Mouse (Mus musculus) heart, adult 2 months (tissue): ENCODE results near the gene Tma7. TPM values are rescaled to one million over a fixed set of nuclear protein-coding genes. Genes with fewer than 3 reads are reported as not detected.

Experiments
- DNase-seq, 2 experiments: peaks; one replicate each; pipeline ENCODE4 v3.0.0; 2021
- H3K27ac ChIP-seq: fragments of 200-600 bp; 2 replicates; pipeline ENCODE4 v1.8.1; 2022
- H3K27me3 ChIP-seq: fragments of 200-500 bp; 2 replicates; pipeline ENCODE4 v1.6.1; 2012; ENCODE audit warnings: mild to moderate bottlenecking, low read length, inconsistent platforms, mixed read lengths; ENCODE audit not compliant: control insufficient read depth, insufficient read depth
- H3K36me3 ChIP-seq: fragments of 200-500 bp; 2 replicates; pipeline ENCODE4 v1.6.1; 2012; ENCODE audit warnings: low read length, inconsistent platforms; ENCODE audit not compliant: control insufficient read depth, insufficient read depth
- H3K4me1 ChIP-seq: fragments of 200-500 bp; 2 replicates; pipeline ENCODE4 v1.6.1; 2011; ENCODE audit warnings: low read length; ENCODE audit not compliant: control insufficient read depth, insufficient read depth
- H3K4me3 ChIP-seq: fragments of 200-600 bp; 2 replicates; pipeline ENCODE4 v1.8.1; 2022
- H3K79me2 ChIP-seq: fragments of 200-500 bp; replicated peaks from 2 replicates; pipeline ENCODE4 v1.6.1; 2012; ENCODE audit warnings: mild to moderate bottlenecking, inconsistent platforms, low read length, moderate library complexity, mixed read lengths; ENCODE audit not compliant: control insufficient read depth, insufficient read depth
- H3K9ac ChIP-seq: fragments of 200-500 bp; 2 replicates; pipeline ENCODE4 v1.6.1; 2012; ENCODE audit warnings: low read depth, mild to moderate bottlenecking, control low read depth, inconsistent platforms, low read length, mixed read lengths
- CTCF ChIP-seq: fragments of 200-600 bp; IDR thresholded peaks from 2 replicates; pipeline ENCODE4 v1.8.1; 2022; ENCODE audit warnings: antibody characterized with exemption, mild to moderate bottlenecking, moderate library complexity
- EP300 ChIP-seq: fragments of 200-500 bp; IDR thresholded peaks from 2 replicates; pipeline ENCODE4 v1.6.1; 2011; ENCODE audit warnings: low read depth, low read length, control low read depth; ENCODE audit not compliant: insufficient read depth
- POLR2A ChIP-seq: fragments of 200-500 bp; IDR thresholded peaks from 2 replicates; pipeline ENCODE4 v1.6.1; 2011; ENCODE audit warnings: mild to moderate bottlenecking, low read depth, low read length, control low read depth; ENCODE audit not compliant: insufficient read depth
- WGBS: fragments of 180-500 bp; shearing (Covaris S2); methylation state at CpG from one replicate; pipeline ENCODE4 v1.1.7; 2018; 5-methylcytosine and 5-hydroxymethylcytosine counted together
- intact Hi-C: fragments of 180-260 bp; cut with DNase I; formaldehyde crosslinking; loops from one replicate; pipeline ENCODE4 v1.15.1; 2025
- polyA plus RNA-seq: library from polyadenylated mRNA; depleted of rRNA; stranded (reverse); fragments of >200 nt; gene quantifications from 2 replicates; pipeline ENCODE4 v1.2.3, GENCODE M21; 2012
- total RNA-seq, 2 experiments: library from RNA; stranded (reverse); gene quantifications; 2 replicates each; pipeline ENCODE4 v1.2.3; 2021

The Tma7 gene
- total and polyA plus RNA-seq, 3 experiments = 41.4 to 235 (median 218) TPM

DNA sequence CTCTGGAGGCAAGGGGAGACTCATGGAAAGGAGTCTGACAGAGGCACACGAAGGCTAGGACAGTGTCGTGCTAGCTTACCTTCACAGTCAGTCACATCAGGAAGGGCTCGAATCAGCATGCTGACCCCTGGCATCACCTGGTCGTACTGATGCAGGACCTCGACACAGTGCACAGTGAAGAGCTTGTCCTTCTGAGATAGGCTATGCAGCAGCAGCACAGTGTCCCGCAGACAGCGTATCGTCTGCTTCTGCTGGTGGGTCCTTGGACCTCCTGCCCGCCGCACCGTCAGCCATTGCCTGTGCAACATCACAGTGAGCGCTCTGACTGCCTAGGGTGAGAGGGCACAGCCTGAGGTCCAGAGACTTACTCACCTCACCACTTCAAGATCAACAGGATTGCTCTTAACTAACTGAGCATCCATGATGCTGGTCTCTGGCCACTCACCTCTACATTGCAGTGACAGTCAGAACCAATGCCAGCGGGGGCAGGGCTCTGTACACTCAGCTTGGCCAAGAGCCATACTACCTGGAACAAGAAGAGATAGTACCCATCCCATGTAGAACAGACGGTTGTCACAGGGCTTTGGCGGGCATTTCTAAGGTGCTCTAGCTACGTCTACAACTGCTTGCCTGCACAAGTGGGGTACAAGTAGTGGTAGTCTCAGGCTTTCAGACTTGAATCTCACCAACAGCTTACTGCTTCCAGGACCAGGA is 22.0 kb downstream of the Tma7 start:
- 87% methylated on average over 16 of the region's 16 CpGs for WGBS
- H3K36me3 ChIP-seq = 0 out of 2 replicates have a peak, but pooled peaks cover 2% of the 10 kb centered on the region
- intact Hi-C loops = loop anchor here (1.0 kb wide), 1 partner anchor 58 kb away; no protein-coding TSS in a partner anchor
- H3K4me1 ChIP-seq = peaks cover 15% of the 10 kb centered on the region
- H3K79me2 ChIP-seq = no peaks in the 10 kb centered on the region
- H3K27ac ChIP-seq = peak overlapping the region; percentile 91; the same call in 1 of the 2 replicates
- H3K4me3 ChIP-seq = no peak overlapping the region
- TF ChIP-seq EP300 (0 out of 2 replicates have a peak, but pooled peaks have one; percentile 16), POLR2A (no peak), CTCF (no peak)
- H3K9ac ChIP-seq = no peak overlapping the region
- no peaks in the 10 kb centered on the region for H3K27me3 ChIP-seq
- DNase-seq = no peak

GRCm38 (mm10) chr9:109059136-109059903 is 23.1 kb downstream of the Tma7 start, which contains the start of gene Trex1:
TSS of gene Trex1 (minus strand) at chr9:109059734.
- Histone ChIP-seq H3K4me1 (peaks cover 16% of the 10 kb centered on the region), H3K4me3 (peak within 1 kb of the TSS; percentile 50), H3K27me3 (no peaks in the 10 kb centered on the region), H3K36me3 (0 out of 2 replicates have a peak, but pooled peaks cover 2% of the 10 kb centered on the region), H3K27ac (peak within 1 kb of the TSS; percentile 91), H3K79me2 (no peaks in the 10 kb centered on the region), H3K9ac (peak within 1 kb of the TSS; percentile 59)
- WGBS = 1% methylated on average over 15 of the region's 15 CpGs
- TF ChIP-seq CTCF = no peak; the same call in 1 of the 2 replicates
- TF ChIP-seq EP300 = peak; percentile 84
- TF ChIP-seq POLR2A = peak; percentile 98
- intact Hi-C loops = loop anchor here (1.0 kb wide), 1 partner anchor 20 kb away; no protein-coding TSS in a partner anchor
- DNase-seq = peak; percentile 91 to 94

DNA sequence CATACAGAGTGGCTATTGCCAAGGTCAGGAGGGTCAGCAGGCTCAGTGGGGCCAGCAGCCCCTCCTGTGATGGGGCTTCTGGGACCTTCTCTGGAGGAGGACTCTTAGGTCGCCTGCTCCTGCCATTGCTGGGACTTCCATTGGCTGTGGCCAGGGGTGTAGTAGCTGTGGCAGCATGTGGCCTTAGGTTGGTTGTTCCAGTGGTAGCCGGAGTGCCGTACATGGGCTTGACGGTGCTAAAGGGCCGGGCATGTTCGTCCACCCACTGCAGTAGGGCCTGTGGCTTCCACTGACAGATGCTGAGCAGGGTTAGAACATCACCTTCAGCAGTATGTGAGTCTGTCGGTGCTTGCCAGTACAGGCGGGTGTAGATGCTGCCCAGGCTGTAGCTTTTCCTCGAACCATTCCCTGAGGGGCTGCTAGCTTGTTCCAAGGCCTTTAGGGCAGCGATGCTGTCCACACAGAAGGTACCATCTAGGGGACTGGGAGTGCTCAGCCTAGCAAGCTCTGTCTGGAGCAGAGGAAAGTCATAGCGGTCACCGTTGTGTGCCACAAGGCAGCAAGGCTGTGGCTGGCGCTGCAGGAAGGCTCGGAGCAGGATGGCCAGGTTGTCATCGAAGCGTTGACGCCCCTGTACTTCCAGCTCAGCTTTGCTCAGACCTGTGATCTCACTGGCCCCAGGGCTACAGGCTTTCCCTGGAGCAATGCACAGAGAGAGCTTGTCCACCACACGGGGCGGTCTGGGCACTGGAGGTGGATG is 24.2 kb downstream of the Tma7 start:
- intact Hi-C loops = no loop called here
- peaks cover 17% of the 10 kb centered on the region for H3K4me1 ChIP-seq
- no peak for TF ChIP-seq POLR2A
- TF ChIP-seq EP300 = no peak
- no peak for TF ChIP-seq CTCF
- H3K9ac ChIP-seq = peak overlapping the region; percentile 59
- 0 out of 2 replicates have a peak, but pooled peaks cover 2% of the 10 kb centered on the region for H3K36me3 ChIP-seq
- WGBS = 85% methylated on average over 19 of the region's 19 CpGs
- peak overlapping the region; percentile 50 for H3K4me3 ChIP-seq
- H3K27me3 ChIP-seq = no peaks in the 10 kb centered on the region
- H3K79me2 ChIP-seq = no peaks in the 10 kb centered on the region
- H3K27ac ChIP-seq = peak overlapping the region; percentile 91
- DNase-seq = no peak

DNA sequence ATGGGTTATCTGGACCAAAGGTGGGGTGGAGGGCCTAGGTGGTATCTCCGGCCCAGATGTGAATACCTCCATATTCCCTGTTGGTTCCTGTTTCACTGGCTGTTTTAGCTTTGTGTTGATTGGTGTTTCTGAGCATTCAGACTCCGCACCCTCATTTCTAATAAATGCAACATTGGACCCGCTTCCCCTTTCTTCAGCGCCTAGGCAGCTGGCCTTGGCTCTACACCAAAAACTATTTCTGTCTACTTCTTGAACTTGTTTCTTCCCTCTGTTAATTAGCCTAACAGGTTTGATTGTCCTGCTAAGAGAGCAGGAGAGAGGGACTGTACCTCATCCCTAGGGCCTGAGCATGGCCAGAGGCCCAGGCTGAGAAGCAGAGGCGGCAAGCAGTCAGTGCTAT is 24.8 kb downstream of the Tma7 start:
- Histone ChIP-seq H3K27ac (peak overlapping the region; percentile 8; the same call in 1 of the 2 replicates), H3K79me2 (no peaks in the 10 kb centered on the region), H3K4me3 (no peak overlapping the region), H3K36me3 (0 out of 2 replicates have a peak, but pooled peaks cover 2% of the 10 kb centered on the region), H3K4me1 (peaks cover 17% of the 10 kb centered on the region), H3K27me3 (no peaks in the 10 kb centered on the region), H3K9ac (no peak overlapping the region; the same call in 1 of the 2 replicates)
- TF ChIP-seq CTCF (no peak), EP300 (no peak), POLR2A (no peak)
- DNase-seq = peak in 1 of 2 experiments; percentile 30
- intact Hi-C loops = no loop called here
- WGBS = 54% methylated on average over 5 of the region's 5 CpGs

DNA sequence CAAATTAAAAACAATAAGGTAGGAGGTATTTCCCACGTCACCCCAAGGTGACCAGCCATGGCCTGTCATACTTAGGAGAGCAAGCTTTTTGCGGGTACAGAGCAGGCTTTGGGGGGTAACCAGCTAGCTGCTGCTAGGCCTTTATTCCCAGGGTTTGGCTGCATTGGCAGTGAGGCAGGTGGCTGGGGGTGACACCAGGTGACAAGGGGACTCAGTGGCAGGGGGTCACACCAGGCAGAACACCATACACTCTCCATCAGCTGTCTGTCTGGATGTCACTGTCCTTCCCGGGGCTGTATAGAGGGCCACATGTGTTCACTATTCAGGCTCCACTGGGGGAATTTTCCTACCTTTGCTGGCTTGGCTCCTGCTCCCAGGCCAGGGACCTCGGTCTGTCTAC is 25.5 kb downstream of the Tma7 start:
- Histone ChIP-seq H3K27ac (no peak overlapping the region; the same call in 1 of the 2 replicates), H3K36me3 (0 out of 2 replicates have a peak, but pooled peaks cover 2% of the 10 kb centered on the region), H3K9ac (no peak overlapping the region), H3K79me2 (no peaks in the 10 kb centered on the region), H3K4me3 (no peak overlapping the region), H3K27me3 (no peaks in the 10 kb centered on the region), H3K4me1 (peaks cover 17% of the 10 kb centered on the region)
- peak in 1 of 2 experiments; percentile 16 for DNase-seq
- intact Hi-C loops = no loop called here
- no peak for TF ChIP-seq POLR2A
- TF ChIP-seq EP300 = no peak
- no peak for TF ChIP-seq CTCF
- 80% methylated on average over 4 of the region's 4 CpGs for WGBS
